Mouse (Mus musculus) cerebellum, postnatal 10 days (tissue): ENCODE data around the gene Pld6.

ENCODE experiments used
- DNase-seq, 2 experiments: peaks; one replicate each; pipeline ENCODE4 v3.0.0; 2021; ENCODE audit warnings: mixed read lengths in 2 of 2

Gene Pld6

GRCm38 (mm10) chr11:59787199-59787781, at the start of gene Pld6:
TSS of gene Pld6 (minus strand) at chr11:59787645.
- peak; percentile 57 to 68 for DNase-seq

GRCm38 (mm10) chr11:59821625-59822024, 34.2 kb upstream of the Pld6 start:
- no peak for DNase-seq

GRCm38 (mm10) chr11:59817916-59818315, 30.5 kb upstream of the Pld6 start:
- DNase-seq: no peak

- no peak for DNase-seq
Measured at GRCm38 (mm10) chr11:59815482-59816065, 28.1 kb upstream of the Pld6 start.

- DNase-seq: no peak
Measured at GRCm38 (mm10) chr11:59814936-59815335, 27.5 kb upstream of the Pld6 start.

- DNase-seq: no peak
Measured at GRCm38 (mm10) chr11:59814311-59814710, 26.9 kb upstream of the Pld6 start.

GRCm38 (mm10) chr11:59813276-59813675, 25.8 kb upstream of the Pld6 start:
- no peak for DNase-seq

GRCm38 (mm10) chr11:59811211-59811610, 23.8 kb upstream of the Pld6 start:
- no peak for DNase-seq

- DNase-seq: no peak
Measured at GRCm38 (mm10) chr11:59810480-59811158, 23.2 kb upstream of the Pld6 start.

- DNase-seq: peak; percentile 91 to 93
Measured at GRCm38 (mm10) chr11:59809670-59810474, 22.4 kb upstream of the Pld6 start, which contains the start of gene Flcn. TSS of gene Flcn (minus strand) at chr11:59810016.

- DNase-seq: no peak
Measured at GRCm38 (mm10) chr11:59809071-59809669, 21.7 kb upstream of the Pld6 start.

GRCm38 (mm10) chr11:59808170-59808960, 20.9 kb upstream of the Pld6 start:
- peak in 1 of 2 experiments; percentile 29 for DNase-seq

GRCm38 (mm10) chr11:59805656-59806055, 18.2 kb upstream of the Pld6 start:
- DNase-seq: no peak

GRCm38 (mm10) chr11:59805256-59805655, 17.8 kb upstream of the Pld6 start:
- DNase-seq: no peak

GRCm38 (mm10) chr11:59804409-59805110, 17.1 kb upstream of the Pld6 start:
- peak; percentile 58 to 64 for DNase-seq

GRCm38 (mm10) chr11:59803516-59803915, 16.1 kb upstream of the Pld6 start:
- DNase-seq: no peak

GRCm38 (mm10) chr11:59801881-59802280, 14.4 kb upstream of the Pld6 start:
- DNase-seq: no peak

- no peak for DNase-seq
Measured at GRCm38 (mm10) chr11:59800412-59800811, 13.0 kb upstream of the Pld6 start.

GRCm38 (mm10) chr11:59793390-59793789, 5.9 kb upstream of the Pld6 start:
- DNase-seq: no peak

GRCm38 (mm10) chr11:59789311-59789710, 1.9 kb upstream of the Pld6 start:
- DNase-seq: no peak

GRCm38 (mm10) chr11:59786444-59787198, 824 bp downstream of the Pld6 start:
- DNase-seq: no peak
